Mouse (Mus musculus): ENCODE data around the gene Ppm1h. TPM values are rescaled to one million over a fixed set of nuclear protein-coding genes. Genes with fewer than 3 reads are reported as not detected.
A peak's percentile ranks its signal among the peaks of the same experiment; 100 is the strongest.
"Not testable (repeated sequence)": the region's sequence is repeated elsewhere in the genome, so short reads cannot be mapped to it uniquely, and the experiment has no call there.

The Ppm1h gene
- total RNA-seq, 2 experiments from 2014 or later: 6.9 to 7.3 TPM

- peak; percentile 55 to 64 for DNase-seq
Observed at GRCm38 (mm10) chr10:122895121-122895770, 216.7 kb downstream of the Ppm1h start.

GRCm38 (mm10) chr10:122899971-122900370 lies 221.4 kb downstream of the Ppm1h start:
- DNase-seq: peak in 1 of 2 experiments; percentile 34

- DNase-seq: no peak
Observed at GRCm38 (mm10) chr10:122900466-122900865, 221.9 kb downstream of the Ppm1h start.

- no peak for DNase-seq
Observed at GRCm38 (mm10) chr10:122901379-122901778, 222.8 kb downstream of the Ppm1h start.

GRCm38 (mm10) chr10:122909406-122910032 lies 231.0 kb downstream of the Ppm1h start:
- DNase-seq: no peak

- no peak for DNase-seq
Observed at GRCm38 (mm10) chr10:122910798-122911225, 232.2 kb downstream of the Ppm1h start.

GRCm38 (mm10) chr10:122911668-122912067 lies 233.1 kb downstream of the Ppm1h start:
- DNase-seq: no peak

GRCm38 (mm10) chr10:122912086-122912690 lies 233.6 kb downstream of the Ppm1h start:
- DNase-seq: no peak

- peak; percentile 82 to 91 for DNase-seq
Observed at GRCm38 (mm10) chr10:122912701-122913368, 234.3 kb downstream of the Ppm1h start.

- DNase-seq: no peak
Observed at GRCm38 (mm10) chr10:122913393-122913792, 234.8 kb downstream of the Ppm1h start.

- DNase-seq: no peak
Observed at GRCm38 (mm10) chr10:122915905-122916304, 237.3 kb downstream of the Ppm1h start.

GRCm38 (mm10) chr10:122917648-122918324 lies 239.2 kb downstream of the Ppm1h start:
- no peak for DNase-seq

GRCm38 (mm10) chr10:122918325-122918694 lies 239.7 kb downstream of the Ppm1h start:
- DNase-seq: no peak

GRCm38 (mm10) chr10:122918754-122919153 lies 240.2 kb downstream of the Ppm1h start:
- DNase-seq: no peak

GRCm38 (mm10) chr10:122919416-122919815 lies 240.9 kb downstream of the Ppm1h start:
- DNase-seq: no peak

GRCm38 (mm10) chr10:122920218-122920795 lies 241.7 kb downstream of the Ppm1h start:
- no peak for DNase-seq

GRCm38 (mm10) chr10:122922226-122922625 lies 243.7 kb downstream of the Ppm1h start:
- DNase-seq: no peak

GRCm38 (mm10) chr10:122924571-122924970 lies 246.0 kb downstream of the Ppm1h start:
- DNase-seq: not testable (repeated sequence)

- no peak for DNase-seq
Observed at GRCm38 (mm10) chr10:122926275-122926674, 247.7 kb downstream of the Ppm1h start.

- no peak for DNase-seq
Observed at GRCm38 (mm10) chr10:122930520-122930919, 252.0 kb downstream of the Ppm1h start.

- DNase-seq: peak; percentile 54 to 55
Observed at GRCm38 (mm10) chr10:122931193-122931832, 252.8 kb downstream of the Ppm1h start.
